Mouse (Mus musculus): ENCODE results near the gene Skap1.

DNA sequence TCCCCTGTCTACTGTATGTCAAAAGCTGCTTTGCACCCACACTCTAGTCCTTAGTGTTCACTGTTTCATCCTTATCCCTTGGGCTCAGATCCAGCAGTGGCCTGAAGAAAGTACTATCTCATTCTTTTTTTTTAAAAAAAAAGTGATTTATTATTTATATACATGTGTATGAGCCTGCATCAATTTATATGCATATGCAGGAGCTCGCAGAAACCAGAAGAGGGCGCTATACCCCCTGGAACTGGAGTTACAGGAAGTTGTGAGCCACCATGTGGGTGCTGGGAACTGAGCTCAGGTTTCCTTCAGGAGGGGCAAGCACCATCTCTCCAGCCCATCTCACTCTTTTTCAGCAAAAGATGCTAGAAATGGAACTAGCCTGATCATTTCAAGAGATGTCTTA is 70.1 kb downstream of the Skap1 start:
- no peak for TF ChIP-seq GATA1 (IDR thresholded peaks at IDR 0.05; ENCODE audit: borderline replicate concordance, low read length)
- TF ChIP-seq FLI1 (IDR thresholded peaks at IDR 0.05; ENCODE audit: low read length) = no peak

All from megakaryocyte, embryonic 14.5 days (primary cell).